ENCODE assay signal across 22 mouse cellular contexts in the genomic region with DNA sequence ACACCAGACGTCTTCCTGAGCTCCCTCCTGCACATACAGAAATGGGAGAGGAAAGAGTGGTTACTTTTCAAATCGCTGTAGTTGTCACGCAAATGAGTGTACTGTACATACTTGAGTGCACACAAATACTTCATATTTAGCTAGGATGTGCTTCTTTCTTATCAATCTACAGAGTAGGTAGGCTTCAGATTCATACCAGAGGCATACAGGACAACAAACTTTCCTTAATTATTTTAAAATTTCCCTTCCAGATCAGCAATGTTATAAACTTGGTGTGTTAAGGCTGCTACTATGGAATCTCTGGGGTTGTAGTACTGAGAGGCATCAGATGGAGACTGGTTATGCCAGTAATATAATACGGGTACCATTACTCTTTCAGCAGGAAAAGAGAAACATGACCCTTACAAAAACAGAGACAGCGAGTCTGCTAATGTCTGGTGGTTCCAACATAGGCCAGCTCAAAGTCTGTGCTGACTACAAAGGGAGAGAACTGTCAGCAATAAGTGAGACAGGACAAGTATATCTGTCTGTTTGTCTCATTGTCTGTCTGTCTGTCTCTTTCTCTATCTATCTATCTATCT. TPM values are rescaled to one million over a fixed set of nuclear protein-coding genes. Genes with fewer than 3 reads are reported as not detected.
"Had no signal": no experiment of that assay in that cellular context is flagged by ENCODE, and none has a peak within 500 bp of the region (broad histone marks: within the 10 kb centered on the region; RNA-seq: fewer than 3 reads in every experiment).

No protein-coding gene starts in this region.

- H3K9ac ChIP-seq: limb, embryonic 12.5 days; limb, embryonic 15.5 days; liver, embryonic 14.5 days; liver, postnatal 0 days; lung, embryonic 14.5 days; midbrain, embryonic 13.5 days; neural tube, embryonic 13.5 days had no signal

- H3K27me3 ChIP-seq: limb, embryonic 12.5 days; limb, embryonic 15.5 days; megakaryocyte, embryonic 14.5 days; midbrain, embryonic 13.5 days; neural tube, embryonic 13.5 days had no signal

- H3K4me1 ChIP-seq: limb, embryonic 12.5 days; limb, embryonic 15.5 days; megakaryocyte, embryonic 14.5 days; midbrain, embryonic 10.5 days; midbrain, embryonic 13.5 days; neural tube, embryonic 13.5 days had no signal

- H3K27ac ChIP-seq: limb, embryonic 12.5 days; limb, embryonic 15.5 days; liver, embryonic 14.5 days; macrophage; midbrain, embryonic 10.5 days; midbrain, embryonic 13.5 days; neural tube, embryonic 13.5 days had no signal

- DNase-seq: kidney, adult 8-10 months; kidney, postnatal 36 days; left cerebral cortex, postnatal 4 days; liver, postnatal 0 days; lung, embryonic 14.5 days; retina, postnatal 1 day; thymus, adult 18-20 months; thymus, postnatal 36 days had no signal

- H3K36me3 ChIP-seq: limb, embryonic 12.5 days; limb, embryonic 15.5 days; midbrain, embryonic 10.5 days; midbrain, embryonic 13.5 days; neural tube, embryonic 13.5 days had no signal

- H3K4me2 ChIP-seq: limb, embryonic 12.5 days; limb, embryonic 15.5 days; liver, embryonic 11.5 days; lung, embryonic 14.5 days; midbrain, embryonic 13.5 days; neural tube, embryonic 13.5 days had no signal

- H3K9me3 ChIP-seq: limb, embryonic 12.5 days; limb, embryonic 15.5 days; megakaryocyte, embryonic 14.5 days; midbrain, embryonic 10.5 days; midbrain, embryonic 13.5 days; neural tube, embryonic 13.5 days had no signal

- ATAC-seq: intestine, postnatal 0 days; liver, postnatal 0 days; lung, postnatal 0 days; midbrain, embryonic 13.5 days; midbrain, embryonic 16.5 days had no signal

- H3K4me3 ChIP-seq: limb, embryonic 12.5 days; limb, embryonic 15.5 days; megakaryocyte, embryonic 14.5 days; midbrain, embryonic 10.5 days; midbrain, embryonic 13.5 days; myocyte; neural tube, embryonic 13.5 days had no signal

RNA-seq across cellular contexts. Expression of gene Lin7a, which starts 21.8 kb away (rescaled TPM):
- polyA plus RNA-seq: macrophage; spleen, adult 2 months had no signal
